Mouse (Mus musculus): ENCODE results near the gene Glt6d1. TPM values are rescaled to one million over a fixed set of nuclear protein-coding genes. Genes with fewer than 3 reads are reported as not detected.

The Glt6d1 gene
- polyA plus RNA-seq, 1 experiment from 2014 or later = not detected

DNA sequence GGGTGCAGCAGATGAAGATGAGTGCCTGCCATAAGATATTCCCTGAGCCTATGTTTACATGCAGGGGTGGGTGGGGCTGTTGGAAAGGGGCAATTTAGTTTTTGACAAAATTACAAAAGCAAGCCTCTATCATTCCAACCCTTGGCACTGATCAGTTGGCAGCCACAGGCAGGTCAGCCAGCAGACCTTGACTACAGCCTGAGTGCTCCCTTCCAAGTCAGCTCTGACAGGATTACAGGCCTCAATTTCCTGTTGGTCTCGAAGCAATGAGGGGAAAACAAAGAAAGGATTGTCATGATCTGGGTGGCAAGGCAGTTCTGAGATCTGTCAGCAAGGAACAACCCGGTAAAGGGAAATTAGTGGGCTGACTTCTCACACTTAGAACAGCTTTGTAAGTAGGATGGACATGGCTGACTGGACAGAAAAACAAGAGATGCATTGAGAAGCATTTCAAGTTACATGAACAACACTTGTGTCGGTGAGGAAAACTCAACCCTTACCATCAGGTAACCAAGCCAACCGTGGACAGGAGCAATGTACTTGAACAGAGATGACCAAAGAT lies 57.5 kb downstream of the Glt6d1 start:
- DNase-seq (ENCODE audit: low spot score) (no peak), ATAC-seq (ENCODE audit: insufficient read depth, low FRiP score, low TSS enrichment) (no peak)
- Histone ChIP-seq H3K27me3 (ENCODE audit: control insufficient read depth, insufficient read depth, low read length) (no peaks in the 10 kb centered on the region), H3K4me3 (ENCODE audit: low read depth, low read length) (no peak overlapping the region), H3K9ac (ENCODE audit: low read length) (no peak overlapping the region), H3K4me1 (ENCODE audit: control insufficient read depth, insufficient read depth, low read length) (no peaks in the 10 kb centered on the region), H3K4me2 (ENCODE audit: low read depth) (no peak overlapping the region), H3K9me3 (ENCODE audit: control insufficient read depth, low read length) (no peaks in the 10 kb centered on the region), H3K27ac (ENCODE audit: low read depth, low read length) (no peak overlapping the region), H3K36me3 (ENCODE audit: control insufficient read depth, insufficient read depth, low read length) (no peaks in the 10 kb centered on the region)
- 53% methylated on average over 4 of the region's 4 CpGs for WGBS

DNA sequence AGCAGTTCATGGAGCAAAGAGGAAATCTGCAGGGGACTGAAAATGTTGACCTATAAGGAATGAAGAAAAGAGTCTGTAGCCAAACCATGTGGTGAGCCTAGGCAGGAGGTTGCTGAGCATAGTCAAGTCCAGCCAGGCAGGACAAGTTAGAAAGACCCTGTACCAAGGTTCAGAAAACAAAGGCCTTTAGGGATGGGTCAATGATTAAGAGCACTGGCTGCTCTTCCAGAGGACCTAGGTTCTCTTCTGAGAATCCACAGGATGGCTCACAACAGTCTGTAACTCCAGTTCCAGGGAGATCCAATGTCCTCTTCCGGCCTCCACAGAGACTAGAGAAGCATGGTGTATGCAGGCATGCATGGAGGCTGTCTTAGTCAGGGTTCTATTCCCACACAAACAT lies 61.4 kb downstream of the Glt6d1 start:
- H3K4me2 ChIP-seq (ENCODE audit: low read depth) = no peak overlapping the region
- DNase-seq (ENCODE audit: low spot score) = no peak
- no peaks in the 10 kb centered on the region for H3K27me3 ChIP-seq (ENCODE audit: control insufficient read depth, insufficient read depth, low read length)
- H3K4me1 ChIP-seq (ENCODE audit: control insufficient read depth, insufficient read depth, low read length) = no peaks in the 10 kb centered on the region
- H3K36me3 ChIP-seq (ENCODE audit: control insufficient read depth, insufficient read depth, low read length) = no peaks in the 10 kb centered on the region
- H3K9me3 ChIP-seq (ENCODE audit: control insufficient read depth, low read length) = no peaks in the 10 kb centered on the region
- no peak for ATAC-seq (ENCODE audit: insufficient read depth, low FRiP score, low TSS enrichment)
- no peak overlapping the region for H3K4me3 ChIP-seq (ENCODE audit: low read depth, low read length)
- 100% methylated on average over 1 of the region's 1 CpGs for WGBS
- no peak overlapping the region for H3K9ac ChIP-seq (ENCODE audit: low read length)
- H3K27ac ChIP-seq (ENCODE audit: low read depth, low read length) = no peak overlapping the region

Other genes starting within 250 kb of the Glt6d1 start
- 1.5 and 4.4 TPM in 2 replicates for gene Mamdc4, start 241.0 kb downstream of the Glt6d1 start, polyA plus RNA-seq (2014; fragmentation: Nextera tagmentation; extraction: Ambion mirVana)
- gene Phpt1, start 240.6 kb downstream of the Glt6d1 start, polyA plus RNA-seq (2014; fragmentation: Nextera tagmentation; extraction: Ambion mirVana) = 161 and 167 TPM in 2 replicates
- gene Ajm1, start 234.1 kb downstream of the Glt6d1 start, polyA plus RNA-seq (2014; fragmentation: Nextera tagmentation; extraction: Ambion mirVana) = 0.19 and 0.46 TPM in 2 replicates
- gene Rabl6, start 207.3 kb downstream of the Glt6d1 start, polyA plus RNA-seq (2014; fragmentation: Nextera tagmentation; extraction: Ambion mirVana) = 62.3 and 64.4 TPM in 2 replicates
- gene Ccdc183, start 198.2 kb downstream of the Glt6d1 start, polyA plus RNA-seq (2014; fragmentation: Nextera tagmentation; extraction: Ambion mirVana) = 0.20 and 0.30 TPM in 2 replicates
- 18.0 and 20.5 TPM in 2 replicates for gene Tmem141, start 193.8 kb downstream of the Glt6d1 start, polyA plus RNA-seq (2014; fragmentation: Nextera tagmentation; extraction: Ambion mirVana)
- gene Fcna, start 187.8 kb downstream of the Glt6d1 start, polyA plus RNA-seq (2014; fragmentation: Nextera tagmentation; extraction: Ambion mirVana) = 0.96 and 1.5 TPM in 2 replicates
- gene Lcn8, start 162.7 kb downstream of the Glt6d1 start, polyA plus RNA-seq (2014; fragmentation: Nextera tagmentation; extraction: Ambion mirVana) = not detected in 2 replicates
- not detected in 2 replicates for gene Lcn5, start 157.9 kb downstream of the Glt6d1 start, polyA plus RNA-seq (2014; fragmentation: Nextera tagmentation; extraction: Ambion mirVana)
- not detected in 2 replicates for gene Lcn6, start 139.1 kb downstream of the Glt6d1 start, polyA plus RNA-seq (2014; fragmentation: Nextera tagmentation; extraction: Ambion mirVana)
- gene Lcn10, start 133.1 kb downstream of the Glt6d1 start, polyA plus RNA-seq (2014; fragmentation: Nextera tagmentation; extraction: Ambion mirVana) = not detected in 2 replicates
- not detected in 2 replicates for gene Obp2a, start 115.8 kb downstream of the Glt6d1 start, polyA plus RNA-seq (2014; fragmentation: Nextera tagmentation; extraction: Ambion mirVana)
- 64.5 and 68.2 TPM in 2 replicates for gene Bmyc, start 109.1 kb downstream of the Glt6d1 start, polyA plus RNA-seq (2014; fragmentation: Nextera tagmentation; extraction: Ambion mirVana)
- gene Obp2b, start 78.8 kb downstream of the Glt6d1 start, polyA plus RNA-seq (2014; fragmentation: Nextera tagmentation; extraction: Ambion mirVana) = not detected in 2 replicates
- not detected in 2 replicates for gene Lcn3, start 50.3 kb downstream of the Glt6d1 start, polyA plus RNA-seq (2014; fragmentation: Nextera tagmentation; extraction: Ambion mirVana)
- not detected in 2 replicates for gene Lcn11, start 38.8 kb downstream of the Glt6d1 start, polyA plus RNA-seq (2014; fragmentation: Nextera tagmentation; extraction: Ambion mirVana)
- not detected in 2 replicates for gene Gm13539, start 33.6 kb downstream of the Glt6d1 start, polyA plus RNA-seq (2014; fragmentation: Nextera tagmentation; extraction: Ambion mirVana)
- not detected in 2 replicates for gene Lcn9, start 7.3 kb upstream of the Glt6d1 start, polyA plus RNA-seq (2014; fragmentation: Nextera tagmentation; extraction: Ambion mirVana)
- not detected in 2 replicates for gene Sohlh1, start 31.4 kb upstream of the Glt6d1 start, polyA plus RNA-seq (2014; fragmentation: Nextera tagmentation; extraction: Ambion mirVana)
- gene Kcnt1, start 47.9 kb upstream of the Glt6d1 start, polyA plus RNA-seq (2014; fragmentation: Nextera tagmentation; extraction: Ambion mirVana) = 0.45 and 2.2 TPM in 2 replicates
- gene Camsap1, start 167.4 kb upstream of the Glt6d1 start, polyA plus RNA-seq (2014; fragmentation: Nextera tagmentation; extraction: Ambion mirVana) = 60.4 and 62.1 TPM in 2 replicates
- gene Ubac1, start 205.9 kb upstream of the Glt6d1 start, polyA plus RNA-seq (2014; fragmentation: Nextera tagmentation; extraction: Ambion mirVana) = 107 and 114 TPM in 2 replicates